Mouse (Mus musculus): ENCODE results near the gene Cenpl.
"Not testable (repeated sequence)": the region's sequence is repeated elsewhere in the genome, so short reads cannot be mapped to it uniquely, and the experiment has no call there.

Gene Cenpl

GRCm38 (mm10) chr1:161070352-161071271 lies at the start of gene Cenpl, which contains the start of gene Dars2:
Cenpl (plus strand) TSS chr1:161070713.
Dars2 (minus strand) TSS chr1:161070658.
- peak; percentile 89 for DNase-seq

GRCm38 (mm10) chr1:161025410-161026210 lies 44.9 kb upstream of the Cenpl start:
- no peak for DNase-seq

GRCm38 (mm10) chr1:161027196-161027595 lies 43.3 kb upstream of the Cenpl start:
- no peak for DNase-seq

- not testable (repeated sequence) for DNase-seq
Measured at GRCm38 (mm10) chr1:161028427-161028826, 42.1 kb upstream of the Cenpl start.

GRCm38 (mm10) chr1:161030058-161030457 lies 40.5 kb upstream of the Cenpl start:
- no peak for DNase-seq

GRCm38 (mm10) chr1:161031881-161032280 lies 38.6 kb upstream of the Cenpl start:
- no peak for DNase-seq

GRCm38 (mm10) chr1:161032345-161032744 lies 38.2 kb upstream of the Cenpl start:
- no peak for DNase-seq

- DNase-seq: peak in 1 of 2 experiments; percentile 9
Measured at GRCm38 (mm10) chr1:161033856-161034434, 36.6 kb upstream of the Cenpl start.

GRCm38 (mm10) chr1:161034435-161035280 lies 35.9 kb upstream of the Cenpl start, which contains the start of gene Zbtb37:
Zbtb37 (minus strand) TSS chr1:161034849.
- peak; percentile 99 for DNase-seq

- no peak for DNase-seq
Measured at GRCm38 (mm10) chr1:161035281-161035785, 35.2 kb upstream of the Cenpl start.

- DNase-seq: no peak
Measured at GRCm38 (mm10) chr1:161035786-161036404, 34.6 kb upstream of the Cenpl start.

GRCm38 (mm10) chr1:161036411-161036841 lies 34.1 kb upstream of the Cenpl start:
- DNase-seq: peak in 1 of 2 experiments; percentile 12

- DNase-seq: no peak
Measured at GRCm38 (mm10) chr1:161037026-161037425, 33.5 kb upstream of the Cenpl start.

GRCm38 (mm10) chr1:161037599-161037998 lies 32.9 kb upstream of the Cenpl start:
- no peak for DNase-seq

GRCm38 (mm10) chr1:161038004-161038403 lies 32.5 kb upstream of the Cenpl start:
- DNase-seq: no peak

GRCm38 (mm10) chr1:161038968-161039721 lies 31.4 kb upstream of the Cenpl start:
- peak in 1 of 2 experiments; percentile 11 for DNase-seq

- no peak for DNase-seq
Measured at GRCm38 (mm10) chr1:161039741-161040425, 30.6 kb upstream of the Cenpl start.

GRCm38 (mm10) chr1:161040426-161040770 lies 30.1 kb upstream of the Cenpl start:
- no peak for DNase-seq

GRCm38 (mm10) chr1:161040855-161041254 lies 29.7 kb upstream of the Cenpl start:
- no peak for DNase-seq

Data from B cell, adult 2 months (primary cell).